Mouse (Mus musculus): ENCODE measurements at regions not wholly inside any gene's neighbourhood (a gene's known extent, or its start where the extent isn't known, plus 50 kb on each side); places are given as distances from the start of the nearest gene placed in this dataset.

- H3K27ac ChIP-seq (ENCODE audit: insufficient read depth, low read depth, low read length) = no peak overlapping the region
- TF ChIP-seq CTCF (IDR thresholded peaks at IDR 0.05; ENCODE audit: insufficient read depth, low read depth, low read length) (no peak), POLR2A (IDR thresholded peaks at IDR 0.05; ENCODE audit: insufficient read depth, low read depth, low read length) (no peak)
- no peak overlapping the region for H3K4me3 ChIP-seq (ENCODE audit: insufficient read depth, low read depth, low read length)
- H3K4me1 ChIP-seq (ENCODE audit: control insufficient read depth, insufficient read depth, low read length) = no peaks in the 10 kb centered on the region; the same call in 1 of the 2 replicates
- WGBS = 70% methylated on average over 14 of the region's 14 CpGs
Measured at GRCm38 (mm10) chr6:6459006-6459917, 119.2 kb downstream of the Sem1 start.

GRCm38 (mm10) chr6:6457726-6458125, 120.7 kb downstream of the Sem1 start:
- Histone ChIP-seq H3K4me3 (ENCODE audit: insufficient read depth, low read depth, low read length) (no peak overlapping the region), H3K4me1 (ENCODE audit: control insufficient read depth, insufficient read depth, low read length) (no peaks in the 10 kb centered on the region), H3K27ac (ENCODE audit: insufficient read depth, low read depth, low read length) (no peak overlapping the region)
- TF ChIP-seq POLR2A (IDR thresholded peaks at IDR 0.05; ENCODE audit: insufficient read depth, low read depth, low read length) (no peak), CTCF (IDR thresholded peaks at IDR 0.05; ENCODE audit: insufficient read depth, low read depth, low read length) (no peak)
- 88% methylated on average over 4 of the region's 4 CpGs for WGBS

GRCm38 (mm10) chr6:6457001-6457400, 121.5 kb downstream of the Sem1 start:
- TF ChIP-seq CTCF (IDR thresholded peaks at IDR 0.05; ENCODE audit: insufficient read depth, low read depth, low read length) = no peak
- Histone ChIP-seq H3K4me3 (ENCODE audit: insufficient read depth, low read depth, low read length) (no peak overlapping the region), H3K27ac (ENCODE audit: insufficient read depth, low read depth, low read length) (no peak overlapping the region), H3K4me1 (ENCODE audit: control insufficient read depth, insufficient read depth, low read length) (no peaks in the 10 kb centered on the region)
- 71% methylated on average over 5 of the region's 5 CpGs for WGBS

GRCm38 (mm10) chr6:6455566-6455965, 122.9 kb downstream of the Sem1 start:
- Histone ChIP-seq H3K4me1 (ENCODE audit: control insufficient read depth, insufficient read depth, low read length) (no peaks in the 10 kb centered on the region), H3K27ac (ENCODE audit: insufficient read depth, low read depth, low read length) (no peak overlapping the region), H3K4me3 (ENCODE audit: insufficient read depth, low read depth, low read length) (no peak overlapping the region)
- no peak for TF ChIP-seq POLR2A (IDR thresholded peaks at IDR 0.05; ENCODE audit: insufficient read depth, low read depth, low read length)
- no peak for TF ChIP-seq CTCF (IDR thresholded peaks at IDR 0.05; ENCODE audit: insufficient read depth, low read depth, low read length)
- WGBS = 91% methylated on average over 5 of the region's 5 CpGs

GRCm38 (mm10) chr6:6454396-6454795, 124.1 kb downstream of the Sem1 start:
- no peaks in the 10 kb centered on the region for H3K4me1 ChIP-seq (ENCODE audit: control insufficient read depth, insufficient read depth, low read length)
- H3K27ac ChIP-seq (ENCODE audit: insufficient read depth, low read depth, low read length) = no peak overlapping the region
- WGBS = 45% methylated on average over 2 of the region's 2 CpGs
- no peak overlapping the region for H3K4me3 ChIP-seq (ENCODE audit: insufficient read depth, low read depth, low read length)
- TF ChIP-seq CTCF (IDR thresholded peaks at IDR 0.05; ENCODE audit: insufficient read depth, low read depth, low read length) = no peak
- TF ChIP-seq POLR2A (IDR thresholded peaks at IDR 0.05; ENCODE audit: insufficient read depth, low read depth, low read length) = no peak

- WGBS = 50% methylated on average over 3 of the region's 3 CpGs
- Histone ChIP-seq H3K4me3 (ENCODE audit: insufficient read depth, low read depth, low read length) (no peak overlapping the region), H3K27ac (ENCODE audit: insufficient read depth, low read depth, low read length) (no peak overlapping the region), H3K4me1 (ENCODE audit: control insufficient read depth, insufficient read depth, low read length) (no peaks in the 10 kb centered on the region)
- TF ChIP-seq POLR2A (IDR thresholded peaks at IDR 0.05; ENCODE audit: insufficient read depth, low read depth, low read length) = no peak
- no peak for TF ChIP-seq CTCF (IDR thresholded peaks at IDR 0.05; ENCODE audit: insufficient read depth, low read depth, low read length)
Measured at GRCm38 (mm10) chr6:6434855-6435254, 143.6 kb downstream of the Sem1 start.

- no peaks in the 10 kb centered on the region for H3K4me1 ChIP-seq (ENCODE audit: control insufficient read depth, insufficient read depth, low read length)
- no peak overlapping the region for H3K4me3 ChIP-seq (ENCODE audit: insufficient read depth, low read depth, low read length)
- no peak overlapping the region for H3K27ac ChIP-seq (ENCODE audit: insufficient read depth, low read depth, low read length)
- TF ChIP-seq POLR2A (IDR thresholded peaks at IDR 0.05; ENCODE audit: insufficient read depth, low read depth, low read length) (no peak), CTCF (IDR thresholded peaks at IDR 0.05; ENCODE audit: insufficient read depth, low read depth, low read length) (no peak)
- 60% methylated on average over 5 of the region's 5 CpGs for WGBS
Measured at GRCm38 (mm10) chr6:6434261-6434802, 144.1 kb downstream of the Sem1 start.

DNA sequence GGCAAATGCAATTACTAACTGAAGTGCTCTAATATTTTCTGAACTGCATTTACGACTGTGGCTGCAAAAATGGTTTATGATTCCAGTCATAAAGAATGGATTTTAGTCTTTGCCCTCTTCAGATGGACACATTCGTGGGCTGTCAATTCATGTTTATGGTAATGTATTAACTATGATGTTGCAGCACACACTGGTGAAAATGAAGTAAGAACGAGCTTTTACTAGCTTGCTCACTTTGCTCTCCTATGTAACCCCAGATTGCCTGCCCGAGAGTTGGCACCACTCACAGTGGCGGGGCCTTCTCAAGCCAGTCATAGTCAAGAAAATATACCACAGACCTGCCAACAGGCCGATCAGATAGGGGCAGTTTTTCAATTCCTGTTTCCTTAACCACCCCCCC, 145.3 kb downstream of the Sem1 start:
- Histone ChIP-seq H3K27ac (ENCODE audit: insufficient read depth, low read depth, low read length) (no peak overlapping the region), H3K4me3 (ENCODE audit: insufficient read depth, low read depth, low read length) (no peak overlapping the region), H3K4me1 (ENCODE audit: control insufficient read depth, insufficient read depth, low read length) (no peaks in the 10 kb centered on the region)
- no peak for TF ChIP-seq POLR2A (IDR thresholded peaks at IDR 0.05; ENCODE audit: insufficient read depth, low read depth, low read length)
- WGBS = 93% methylated on average over 6 of the region's 6 CpGs
